In the genomic region with DNA sequence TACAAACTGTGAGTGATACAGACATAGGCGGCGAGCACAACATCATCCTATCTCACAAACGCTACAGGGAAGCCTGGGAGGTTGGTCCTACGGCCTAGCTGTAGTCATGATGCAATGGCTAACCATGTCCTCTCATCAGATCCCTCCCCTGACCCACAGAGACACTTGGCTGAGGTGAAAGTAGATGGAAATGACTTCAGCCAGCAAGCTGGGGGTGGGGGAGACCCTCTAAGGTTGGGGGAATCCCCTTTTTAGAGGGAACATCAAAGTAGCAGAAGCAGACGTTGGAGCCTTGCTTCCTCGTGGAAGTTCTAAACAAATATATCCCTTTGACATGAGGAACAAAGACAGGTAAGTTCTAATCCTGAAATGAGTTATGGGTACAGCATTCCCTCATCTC, we compare ENCODE assay signal across 20 mouse cellular contexts. TPM values are rescaled to one million over a fixed set of nuclear protein-coding genes. Genes with fewer than 3 reads are reported as not detected.
"Had no signal": no experiment of that assay in that cellular context is flagged by ENCODE, and none has a peak within 500 bp of the region (broad histone marks: within the 10 kb centered on the region; RNA-seq: fewer than 3 reads in every experiment).

No protein-coding gene starts in this region.

- H3K9ac ChIP-seq: embryonic facial prominence, embryonic 12.5 days; embryonic facial prominence, embryonic 13.5 days; embryonic facial prominence, embryonic 15.5 days; forebrain, embryonic 12.5 days; forebrain, embryonic 13.5 days; forebrain, embryonic 15.5 days; forebrain, postnatal 0 days had no signal

- H3K4me1 ChIP-seq: embryonic facial prominence, embryonic 10.5 days; embryonic facial prominence, embryonic 12.5 days; forebrain, embryonic 12.5 days had no signal

- H3K36me3 ChIP-seq: embryonic facial prominence, embryonic 10.5 days; embryonic facial prominence, embryonic 12.5 days; forebrain, embryonic 10.5 days; forebrain, embryonic 12.5 days; forebrain, embryonic 15.5 days had no signal

- H3K4me3 ChIP-seq: embryonic facial prominence, embryonic 10.5 days; embryonic facial prominence, embryonic 12.5 days; embryonic facial prominence, embryonic 13.5 days; embryonic facial prominence, embryonic 15.5 days; erythroblast, embryonic 14.5 days; forebrain, embryonic 10.5 days; forebrain, embryonic 12.5 days; forebrain, embryonic 13.5 days; forebrain, embryonic 15.5 days; gastrocnemius, adult 2 months; heart, adult 2 months had no signal

- H3K27me3 ChIP-seq: embryonic facial prominence, embryonic 12.5 days; embryonic facial prominence, embryonic 13.5 days; embryonic facial prominence, embryonic 15.5 days; forebrain, embryonic 13.5 days; forebrain, embryonic 15.5 days had no signal

- DNase-seq: embryo, embryonic 11 days; gastrocnemius, adult 2 months; gastrocnemius, postnatal 10 days; gastrocnemius, postnatal 14 days; gastrocnemius, postnatal 25 days; gastrocnemius, postnatal 36 days had no signal

- H3K4me2 ChIP-seq: embryonic facial prominence, embryonic 12.5 days; embryonic facial prominence, embryonic 13.5 days; embryonic facial prominence, embryonic 15.5 days; forebrain, embryonic 12.5 days; forebrain, embryonic 13.5 days; forebrain, embryonic 15.5 days had no signal

- H3K9me3 ChIP-seq: forebrain, embryonic 12.5 days; forebrain, embryonic 15.5 days had no signal

- H3K27ac ChIP-seq: embryonic facial prominence, embryonic 10.5 days; embryonic facial prominence, embryonic 12.5 days; embryonic facial prominence, embryonic 13.5 days; embryonic facial prominence, embryonic 15.5 days; forebrain, embryonic 10.5 days; forebrain, embryonic 12.5 days; forebrain, embryonic 13.5 days; forebrain, embryonic 15.5 days; gastrocnemius, adult 2 months; heart, adult 2 months had no signal

RNA-seq across cellular contexts. Expression of a gene that starts 22.6 kb away (rescaled TPM):
- total RNA-seq: gastrocnemius, adult 18-20 months; gastrocnemius, adult 2 months; gastrocnemius, adult 8-10 months had no signal

RNA-seq across cellular contexts. Expression of a gene that starts 27.1 kb away (rescaled TPM):
- total RNA-seq: gastrocnemius, adult 18-20 months; gastrocnemius, adult 2 months; gastrocnemius, adult 8-10 months; gastrocnemius, postnatal 25 days; gastrocnemius, postnatal 36 days; heart, adult 18-20 months; heart, adult 2 months had no signal
